Mouse (Mus musculus): ENCODE results near the gene Rtn4rl1. TPM values are rescaled to one million over a fixed set of nuclear protein-coding genes. Genes with fewer than 3 reads are reported as not detected.

Rtn4rl1 gene
- total RNA-seq, 2 experiments from 2014 or later = 89.0 to 99.0 TPM

DNA sequence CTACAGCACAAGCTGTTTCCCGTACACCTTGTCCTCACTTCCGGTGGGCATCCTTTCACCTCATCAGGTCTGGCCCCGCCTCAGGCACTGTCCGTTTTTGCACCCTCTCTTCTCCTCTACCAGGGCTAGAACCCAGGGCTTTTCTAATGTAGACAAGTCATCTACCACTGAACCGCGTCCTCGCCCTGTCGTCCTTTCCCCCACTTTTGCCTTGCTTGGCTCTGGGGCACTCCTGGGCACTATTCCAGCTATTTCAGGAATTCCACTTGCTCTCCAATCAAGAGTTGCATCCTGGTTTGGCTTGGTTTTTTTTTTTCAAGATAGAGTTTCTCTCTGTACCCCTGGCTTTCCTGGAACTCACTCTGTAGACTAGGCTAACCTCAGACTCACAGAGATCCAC, 53.0 kb downstream of the Rtn4rl1 start:
- intact Hi-C loops (cut with DNase I) = no loop called here
- no peak for DNase-seq (ENCODE audit: extremely low spot score in 1 of 2, low spot score in 2 of 2)
- no peak for TF ChIP-seq CTCF (IDR thresholded peaks at IDR 0.05)
- no peak overlapping the region for H3K4me3 ChIP-seq
- no peak overlapping the region for H3K27ac ChIP-seq

DNA sequence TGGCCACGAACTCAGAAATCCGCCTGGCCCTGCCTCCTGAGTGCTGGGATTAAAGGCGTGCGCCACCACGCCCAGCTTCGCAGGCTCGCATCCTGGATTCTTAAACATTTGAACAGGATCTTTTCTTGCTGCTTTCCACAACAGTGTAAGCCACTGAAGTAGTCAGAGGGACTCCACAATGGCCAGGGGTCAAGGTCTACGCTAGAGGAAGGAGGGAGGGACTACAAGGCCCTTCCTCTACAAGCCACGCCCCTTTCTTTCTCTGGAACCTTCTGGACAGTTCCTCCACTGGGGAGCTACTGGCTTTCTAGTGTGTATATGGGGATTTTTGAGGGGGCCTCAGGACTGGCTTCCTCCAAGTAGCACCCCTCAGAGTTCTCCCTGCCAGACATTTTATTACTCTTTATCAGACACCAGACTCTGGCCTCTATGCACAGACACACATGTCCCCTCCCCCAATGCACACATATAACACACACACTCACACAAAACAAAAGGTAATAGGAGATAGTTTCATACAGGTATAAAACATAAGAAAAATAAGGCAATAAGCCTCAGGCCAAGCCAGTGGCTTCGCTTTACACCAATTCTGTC, 53.7 kb downstream of the Rtn4rl1 start:
- no peak for DNase-seq (ENCODE audit: extremely low spot score in 1 of 2, low spot score in 2 of 2)
- intact Hi-C loops (cut with DNase I) = no loop called here
- H3K4me3 ChIP-seq = no peak overlapping the region
- no peak for TF ChIP-seq CTCF (IDR thresholded peaks at IDR 0.05)
- no peak overlapping the region for H3K27ac ChIP-seq

DNA sequence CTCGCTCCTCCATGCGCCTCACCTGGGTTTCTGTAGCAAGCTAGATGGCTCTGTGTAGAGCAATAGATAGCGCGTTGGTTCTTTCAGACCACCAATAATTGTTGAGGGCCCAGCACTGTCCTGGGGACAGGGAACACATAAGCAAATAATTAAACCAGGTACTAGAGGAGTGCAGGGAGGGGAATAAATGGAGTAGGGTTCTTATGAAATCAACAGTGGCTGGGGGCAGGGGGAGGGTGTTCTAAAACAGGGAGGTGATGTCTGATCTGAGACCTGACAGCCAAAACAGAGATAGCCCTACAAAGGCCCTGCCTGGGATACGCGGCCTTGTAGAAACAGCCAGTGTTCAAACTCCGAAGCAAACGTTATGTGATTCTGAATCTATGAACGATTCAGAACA, 56.0 kb downstream of the Rtn4rl1 start:
- no peak for TF ChIP-seq CTCF (IDR thresholded peaks at IDR 0.05)
- no peak overlapping the region for H3K27ac ChIP-seq
- no peak for DNase-seq (ENCODE audit: extremely low spot score in 1 of 2, low spot score in 2 of 2)
- H3K4me3 ChIP-seq = no peak overlapping the region
- intact Hi-C loops (cut with DNase I) = no loop called here

DNA sequence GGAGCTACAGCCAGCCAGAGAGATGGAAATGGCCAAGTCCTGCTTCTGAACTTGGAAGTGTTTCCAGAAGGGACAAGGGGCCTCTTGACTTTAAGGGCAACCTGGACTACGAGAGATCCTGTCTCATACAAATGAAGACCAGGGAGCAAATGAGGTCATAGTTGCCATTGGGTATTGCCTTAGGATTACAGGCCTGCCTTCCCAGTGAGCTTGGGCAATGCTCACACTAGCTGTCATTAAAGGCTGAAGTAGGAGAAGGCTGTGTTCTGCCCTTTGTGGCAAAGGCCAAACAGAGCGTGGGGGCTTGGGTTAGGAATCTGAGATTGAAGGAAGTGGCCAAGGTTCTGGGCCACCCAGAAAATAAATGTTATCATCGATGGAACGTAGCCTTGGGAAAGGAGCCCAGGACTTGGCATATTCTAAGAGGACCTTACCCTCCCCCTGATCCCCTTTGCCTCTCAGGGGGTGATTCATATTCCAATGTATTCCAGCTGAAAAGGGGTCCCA, 57.5 kb downstream of the Rtn4rl1 start:
- H3K27ac ChIP-seq = no peak overlapping the region
- intact Hi-C loops (cut with DNase I) = no loop called here
- TF ChIP-seq CTCF (IDR thresholded peaks at IDR 0.05) = no peak
- DNase-seq (ENCODE audit: extremely low spot score in 1 of 2, low spot score in 2 of 2) = no peak
- no peak overlapping the region for H3K4me3 ChIP-seq

DNA sequence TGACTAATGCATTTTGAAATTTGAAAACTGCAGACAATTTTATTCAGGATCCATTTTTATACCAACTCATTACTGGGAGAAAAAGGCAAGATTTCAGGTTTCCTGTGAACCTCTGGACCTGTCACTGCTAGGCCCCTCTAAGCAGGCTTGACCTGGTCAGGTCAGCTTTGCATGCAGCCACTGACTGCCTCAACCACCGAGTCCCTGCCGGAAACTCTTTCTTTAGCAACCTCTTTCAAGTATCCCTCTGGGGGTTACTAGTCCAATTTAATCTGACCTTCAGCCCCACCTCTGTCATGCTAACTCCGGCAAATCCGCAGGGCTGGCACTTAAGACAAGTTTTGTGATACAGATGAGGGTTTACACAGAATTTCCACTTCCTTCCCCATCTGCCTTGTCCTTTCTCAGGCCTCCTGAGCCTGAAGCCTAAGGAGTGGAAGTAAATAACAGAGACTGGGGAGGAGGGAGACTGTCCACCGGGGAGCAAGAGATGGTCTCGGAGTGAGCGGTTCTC, 58.0 kb downstream of the Rtn4rl1 start:
- DNase-seq (ENCODE audit: extremely low spot score in 1 of 2, low spot score in 2 of 2) = no peak
- TF ChIP-seq CTCF (IDR thresholded peaks at IDR 0.05) = no peak
- Histone ChIP-seq H3K4me3 (no peak overlapping the region), H3K27ac (no peak overlapping the region)
- intact Hi-C loops (cut with DNase I) = no loop called here

DNA sequence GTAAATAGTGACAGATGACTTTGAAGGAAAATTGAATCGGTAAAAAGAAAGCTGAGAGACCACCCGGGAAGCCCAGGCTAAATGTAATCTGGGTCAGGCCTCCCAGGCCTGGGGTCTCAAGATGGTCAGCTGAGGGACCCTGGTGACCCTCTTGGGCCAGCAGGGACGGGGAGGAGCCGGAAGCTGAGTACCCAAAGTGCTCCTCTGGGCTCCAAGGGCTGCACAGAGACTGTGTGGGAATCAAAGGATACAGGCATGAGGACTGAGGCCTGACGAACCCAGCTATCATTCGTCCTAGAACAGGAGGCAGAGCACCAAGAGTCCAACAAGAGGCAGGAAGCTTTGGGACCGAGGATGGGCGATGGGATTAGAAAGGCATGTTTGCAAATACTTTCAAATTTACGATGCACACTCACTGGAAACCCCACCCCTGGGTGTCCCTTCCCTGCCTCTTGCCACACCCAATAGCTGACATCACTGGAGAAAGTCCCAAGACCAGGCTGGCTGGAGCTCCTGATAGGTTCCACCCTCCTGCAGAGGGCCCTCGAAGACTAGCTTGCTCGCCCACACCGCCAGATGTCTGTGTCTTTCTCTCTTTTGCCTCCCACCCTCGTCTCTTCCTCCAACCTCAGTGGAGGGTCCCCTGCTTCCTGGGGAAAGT, 60.8 kb downstream of the Rtn4rl1 start:
- no peak; the same call in 1 of the 2 replicates for TF ChIP-seq CTCF (IDR thresholded peaks at IDR 0.05)
- intact Hi-C loops (cut with DNase I) = no loop called here
- Histone ChIP-seq H3K27ac (peak overlapping the region; percentile 70), H3K4me3 (no peak overlapping the region)
- peak; percentile 43 to 63 for DNase-seq (ENCODE audit: extremely low spot score in 1 of 2, low spot score in 2 of 2)

DNA sequence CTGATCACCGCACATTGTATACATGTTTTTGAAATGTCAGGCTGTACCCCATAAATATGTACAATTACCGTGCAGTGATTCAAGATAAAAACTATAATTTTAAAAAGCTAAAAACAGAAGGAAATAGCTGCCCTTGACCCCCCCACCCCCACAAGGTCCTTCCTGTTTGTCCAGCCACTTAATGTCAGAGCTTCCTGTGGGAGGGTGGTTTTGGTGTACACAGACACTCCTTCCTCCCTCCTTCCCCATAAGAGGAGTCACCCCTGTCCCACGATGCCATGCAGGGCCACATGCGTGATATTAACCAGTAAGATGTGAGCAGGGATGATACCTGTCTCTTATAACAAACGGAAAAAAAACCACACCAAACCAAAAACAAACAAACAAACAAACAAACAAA, 61.7 kb downstream of the Rtn4rl1 start:
- intact Hi-C loops (cut with DNase I) = no loop called here

DNA sequence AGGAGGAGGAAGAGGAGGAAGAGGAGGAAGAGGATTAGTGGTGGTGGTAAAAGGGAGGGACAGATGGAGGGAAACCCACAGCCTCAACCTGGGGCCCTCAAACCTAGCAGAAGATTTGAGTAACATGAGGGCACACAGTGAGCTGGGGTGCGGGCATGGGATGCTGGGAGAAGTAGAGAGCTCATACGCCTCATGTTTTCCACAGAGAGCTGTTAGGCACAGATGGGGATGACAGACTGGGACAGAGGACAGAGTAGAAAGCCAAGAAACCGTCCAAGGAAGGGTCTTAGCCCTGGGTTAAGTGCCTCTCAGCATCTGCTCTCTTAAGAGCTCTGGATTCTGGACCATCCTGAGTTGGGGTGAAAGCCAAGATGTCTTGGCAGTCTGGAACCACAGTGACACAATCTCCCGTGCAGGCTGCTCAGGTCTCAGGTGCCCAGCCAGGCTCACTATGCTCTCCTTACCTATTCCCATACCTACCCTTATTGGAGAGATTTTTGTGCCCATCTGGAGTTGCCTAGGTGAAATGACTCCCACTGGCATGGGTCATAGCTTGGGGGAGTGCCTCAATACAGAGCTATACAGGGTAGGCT, 63.6 kb downstream of the Rtn4rl1 start:
- intact Hi-C loops (cut with DNase I) = no loop called here
- no peak for TF ChIP-seq CTCF (IDR thresholded peaks at IDR 0.05)
- Histone ChIP-seq H3K27ac (peak overlapping the region; percentile 29; the same call in 1 of the 2 replicates), H3K4me3 (no peak overlapping the region)
- DNase-seq (ENCODE audit: extremely low spot score in 1 of 2, low spot score in 2 of 2) = no peak

More for the DNA sequence above, 61.7 kb downstream of the Rtn4rl1 start:
- TF ChIP-seq CTCF (IDR thresholded peaks at IDR 0.05) = no peak
- H3K4me3 ChIP-seq = no peak overlapping the region
- no peak for DNase-seq (ENCODE audit: extremely low spot score in 1 of 2, low spot score in 2 of 2)
- peak overlapping the region; percentile 70; the same call in 1 of the 2 replicates for H3K27ac ChIP-seq

DNA sequence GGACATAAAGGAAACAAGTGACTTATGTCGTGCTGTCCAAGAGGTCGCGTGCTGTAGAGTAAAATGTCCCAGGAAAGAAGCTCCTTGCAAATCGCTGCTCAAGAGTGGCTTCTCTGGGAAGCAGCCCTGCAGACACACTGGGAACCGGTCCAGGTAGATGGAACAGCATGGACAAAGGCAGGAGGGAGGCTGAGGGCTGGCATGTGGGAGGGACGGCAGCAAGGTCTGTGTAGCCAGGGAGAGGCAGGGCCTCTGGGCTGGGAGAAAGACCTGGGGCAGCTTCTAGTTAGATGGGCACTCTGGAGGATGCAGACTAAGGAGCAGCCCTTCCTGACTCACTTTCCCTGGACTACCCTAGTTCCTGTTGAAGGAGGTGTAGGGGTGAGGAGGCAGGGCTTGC, 65.8 kb downstream of the Rtn4rl1 start:
- peak overlapping the region; percentile 76 for H3K27ac ChIP-seq
- no peak for TF ChIP-seq CTCF (IDR thresholded peaks at IDR 0.05)
- DNase-seq (ENCODE audit: extremely low spot score in 1 of 2, low spot score in 2 of 2) = no peak
- intact Hi-C loops (cut with DNase I) = no loop called here
- no peak overlapping the region for H3K4me3 ChIP-seq

DNA sequence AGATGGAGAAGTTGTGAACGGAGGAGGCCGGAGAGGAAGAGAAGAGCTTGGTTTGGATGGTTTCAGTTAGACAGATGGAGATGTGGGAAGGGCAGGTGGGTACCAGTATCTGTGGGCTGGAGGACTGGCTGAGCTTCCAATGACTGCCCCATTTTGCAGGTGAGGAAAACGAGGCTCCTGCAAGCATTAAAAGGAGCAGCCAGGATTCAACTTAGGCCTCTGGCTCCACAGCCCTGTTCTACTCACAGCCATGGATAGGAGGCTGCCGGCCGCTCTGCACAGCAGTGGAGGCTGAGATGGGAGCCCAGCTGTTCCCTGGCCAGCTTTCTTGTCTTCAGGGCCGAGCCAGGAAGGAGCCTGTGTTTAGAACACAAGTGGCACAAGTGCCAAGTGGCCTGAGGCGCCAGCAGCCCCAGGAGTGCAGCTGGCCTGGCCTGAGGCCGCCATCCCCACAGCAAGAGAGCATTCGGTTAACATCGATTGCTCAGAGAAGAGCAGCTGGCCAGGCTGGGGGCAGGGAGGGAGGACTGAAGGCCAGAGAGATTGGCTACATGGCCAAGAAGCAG, 66.5 kb downstream of the Rtn4rl1 start:
- intact Hi-C loops (cut with DNase I) = loop anchor here (1.0 kb wide), 1 partner anchor 76 kb away; no protein-coding TSS in a partner anchor
- no peak for TF ChIP-seq CTCF (IDR thresholded peaks at IDR 0.05)
- H3K27ac ChIP-seq = peak overlapping the region; percentile 76
- no peak for DNase-seq (ENCODE audit: extremely low spot score in 1 of 2, low spot score in 2 of 2)
- H3K4me3 ChIP-seq = no peak overlapping the region

DNA sequence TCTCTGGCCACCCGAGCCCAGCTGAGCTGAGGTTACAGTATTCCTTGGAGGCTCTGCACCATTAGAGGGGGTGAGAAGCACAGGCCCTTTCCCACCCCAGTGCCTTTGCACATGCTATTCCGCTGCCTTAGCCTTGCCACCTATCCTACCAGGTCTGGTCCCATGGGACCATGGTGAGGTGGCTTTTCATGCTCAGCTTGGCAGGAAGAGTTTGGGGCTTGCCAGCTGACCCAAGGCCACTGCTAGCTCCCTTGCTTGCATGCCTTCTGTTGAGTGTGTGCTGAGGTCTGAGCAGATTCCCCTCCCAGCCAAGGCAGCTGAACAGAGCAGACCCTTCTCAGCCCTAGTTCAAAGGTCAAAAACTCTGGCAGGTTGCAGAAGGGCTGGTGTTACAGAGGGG, 67.4 kb downstream of the Rtn4rl1 start:
- intact Hi-C loops (cut with DNase I) = no loop called here
- Histone ChIP-seq H3K4me3 (no peak overlapping the region), H3K27ac (peak overlapping the region; percentile 76)
- DNase-seq (ENCODE audit: extremely low spot score in 1 of 2, low spot score in 2 of 2) = no peak
- no peak for TF ChIP-seq CTCF (IDR thresholded peaks at IDR 0.05)

DNA sequence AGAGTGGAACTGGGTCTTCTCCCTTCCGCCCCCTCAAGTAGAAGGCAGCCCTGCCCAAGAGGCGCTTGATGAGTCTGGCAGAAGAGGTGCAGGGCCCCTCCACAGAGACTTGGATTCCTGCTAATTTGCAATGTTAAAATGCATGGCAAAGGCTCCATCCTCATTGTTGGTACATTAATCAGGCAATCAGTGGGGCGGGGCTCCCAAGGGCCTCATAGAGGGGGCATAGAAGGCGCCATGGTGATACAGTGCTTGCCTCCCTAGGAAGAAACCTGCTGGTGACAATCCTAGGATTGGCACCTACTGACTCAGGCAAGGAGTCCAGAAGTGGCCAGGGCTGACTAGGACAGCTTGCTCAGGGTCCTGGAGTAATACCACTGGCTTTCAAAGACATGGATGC, 68.1 kb downstream of the Rtn4rl1 start:
- DNase-seq (ENCODE audit: extremely low spot score in 1 of 2, low spot score in 2 of 2) = no peak
- Histone ChIP-seq H3K4me3 (no peak overlapping the region), H3K27ac (peak overlapping the region; percentile 71; the same call in 1 of the 2 replicates)
- TF ChIP-seq CTCF (IDR thresholded peaks at IDR 0.05) = no peak
- intact Hi-C loops (cut with DNase I) = no loop called here

All from left cerebral cortex, adult 2 months (tissue).